Mouse (Mus musculus) right cerebral cortex, postnatal 10 days (tissue): Measurements from ENCODE around the gene Spata13.
A peak's percentile ranks its signal among the peaks of the same experiment; 100 is the strongest.

ENCODE experiments used
- DNase-seq, 2 experiments: peaks; one replicate each; pipeline ENCODE4 v3.0.0; 2021; ENCODE audit warnings: low spot score in 2 of 2

Gene Spata13

DNA sequence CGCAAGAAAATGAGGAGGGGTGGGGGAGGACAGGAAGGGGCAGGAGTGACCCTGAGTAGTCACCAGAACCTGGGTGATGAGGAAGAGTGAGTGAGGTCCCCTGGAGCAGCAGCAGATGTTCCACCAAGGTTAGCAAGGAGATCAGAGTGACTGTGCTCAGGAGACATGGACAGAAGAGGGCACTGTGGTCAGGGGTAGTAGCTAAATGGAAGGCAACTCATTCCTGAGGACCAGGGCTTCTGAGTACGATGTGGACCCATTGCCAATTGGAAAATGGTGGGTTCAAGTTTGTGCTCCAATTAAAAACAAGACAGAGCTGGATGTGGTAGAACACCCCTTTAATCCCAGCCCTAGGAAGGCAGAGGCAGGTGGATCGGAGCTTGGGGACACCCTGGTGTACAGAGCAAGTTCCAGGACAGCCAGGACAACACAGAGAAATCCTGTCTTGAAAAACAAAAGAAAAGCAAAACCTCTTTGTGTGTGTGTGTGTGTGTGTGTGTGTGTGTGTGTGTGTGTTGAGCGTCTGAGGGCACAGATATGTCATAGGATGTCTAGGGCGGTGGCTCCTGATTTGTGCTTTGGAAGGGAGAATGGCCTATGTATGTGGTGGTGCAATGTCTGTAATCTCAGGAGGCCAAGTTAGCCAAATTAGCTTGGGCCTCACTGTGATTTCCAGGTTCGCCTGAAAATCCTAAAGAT lies 77.9 kb downstream of the Spata13 start:
- DNase-seq, result no peak

- no peak for DNase-seq
Measured at GRCm38 (mm10) chr14:60712289-60712830, 78.6 kb downstream of the Spata13 start.

DNA sequence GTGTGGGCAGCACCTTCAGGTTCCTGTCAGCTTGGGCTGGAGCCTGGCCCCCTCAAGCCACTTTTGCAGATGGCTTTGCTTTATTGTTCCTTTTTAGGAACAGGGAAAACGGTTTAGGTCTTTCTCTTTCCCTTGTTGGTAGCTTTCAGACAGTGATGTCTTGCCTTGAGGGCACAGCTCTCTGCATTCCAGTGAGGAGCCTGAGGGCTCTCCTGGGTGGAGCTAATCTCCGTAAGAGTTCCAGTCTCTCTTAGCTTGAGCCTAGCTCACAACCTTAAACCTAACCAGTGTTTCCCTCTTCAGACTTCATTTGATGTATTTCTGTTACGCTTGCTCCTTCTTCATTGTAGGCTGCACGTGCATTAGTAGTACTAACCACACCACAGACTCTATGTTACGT lies 81.9 kb downstream of the Spata13 start:
- no peak for DNase-seq

DNA sequence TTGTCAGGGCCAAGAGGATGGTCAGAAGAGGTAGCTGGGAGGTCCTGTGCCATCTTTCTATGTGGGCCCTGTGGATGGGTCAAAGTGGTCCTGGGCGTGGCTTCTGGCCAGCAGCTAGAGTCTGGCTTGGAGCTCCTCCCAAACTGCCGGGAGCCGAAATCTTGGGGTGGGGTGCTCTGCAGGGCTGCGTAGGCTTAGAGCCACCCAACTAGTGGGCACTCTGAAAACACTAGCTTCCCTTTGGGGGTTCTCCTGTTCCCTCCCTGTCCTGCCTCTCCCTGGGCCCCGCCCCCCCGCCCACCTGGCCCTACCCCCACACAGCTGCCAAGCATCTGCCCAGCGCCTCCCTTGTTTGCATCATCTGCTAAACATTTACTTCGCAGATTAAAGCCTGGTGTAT lies 87.5 kb downstream of the Spata13 start:
- no peak for DNase-seq

DNA sequence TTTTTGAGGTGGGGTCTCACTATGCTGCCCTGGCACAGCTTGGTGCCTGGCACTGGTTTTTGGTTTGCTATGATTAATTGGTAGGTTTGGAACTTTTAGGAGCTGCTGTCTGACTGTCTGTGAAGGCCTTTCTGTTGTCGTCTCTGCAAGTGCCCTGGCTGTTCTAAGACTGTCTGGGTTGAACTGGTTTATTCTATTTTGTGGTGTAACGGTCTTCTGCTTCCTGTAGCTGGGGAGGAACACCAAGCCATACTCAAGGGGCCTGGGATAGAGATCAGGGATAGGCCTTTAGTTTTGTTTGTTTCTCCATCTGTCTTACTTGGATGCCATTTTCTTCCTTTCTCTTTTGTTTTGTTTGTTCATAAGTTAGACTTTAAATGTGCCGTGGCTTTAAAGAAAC lies 88.1 kb downstream of the Spata13 start:
- DNase-seq, result no peak

- DNase-seq, result no peak
Measured at GRCm38 (mm10) chr14:60726091-60726490, 92.3 kb downstream of the Spata13 start.

DNA sequence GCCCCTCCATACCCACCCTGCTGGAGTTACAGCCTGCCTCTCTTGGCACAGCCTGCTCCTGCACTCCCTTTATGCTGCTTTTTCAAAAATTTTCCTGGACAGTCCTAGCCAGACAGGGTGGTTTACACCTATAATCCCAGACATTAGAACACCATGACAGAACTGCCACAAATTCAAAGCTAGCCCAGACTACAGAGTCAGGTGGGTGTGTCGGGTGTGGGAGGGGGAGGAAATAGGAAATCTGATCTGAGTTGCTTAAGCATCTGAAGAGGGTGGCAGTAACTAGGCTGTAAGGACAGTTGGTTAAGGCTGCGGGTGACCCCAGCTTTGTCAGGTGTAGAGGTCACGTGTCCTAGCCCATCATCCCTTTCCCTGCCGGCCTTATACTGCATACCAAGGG lies 93.3 kb downstream of the Spata13 start:
- DNase-seq, result no peak

GRCm38 (mm10) chr14:60732081-60732480 lies 98.3 kb downstream of the Spata13 start:
- no peak for DNase-seq

DNA sequence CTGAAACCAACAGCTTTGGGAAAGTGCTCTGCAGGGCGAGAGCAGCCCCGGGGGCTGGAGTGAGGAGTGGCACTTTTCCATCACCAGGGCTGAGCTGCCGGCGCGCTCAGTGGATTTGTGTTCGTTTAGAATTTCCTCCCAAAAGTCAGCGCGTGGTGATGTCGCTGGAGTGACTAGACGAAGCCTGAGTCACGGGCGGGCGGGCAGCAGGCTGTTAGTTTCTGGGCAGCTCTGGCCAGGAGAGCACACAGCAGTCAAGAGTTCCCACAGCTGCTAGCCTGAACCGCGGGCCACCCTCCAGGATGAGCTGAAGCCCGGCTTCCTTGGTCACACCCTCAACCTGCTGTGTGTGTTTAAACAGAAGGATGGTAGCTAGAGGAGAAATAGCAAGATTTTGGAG lies 99.0 kb downstream of the Spata13 start:
- DNase-seq, result peak; percentile 53 to 58

- DNase-seq, result peak in 1 of 2 experiments; percentile 52
Measured at GRCm38 (mm10) chr14:60733706-60734105, 99.9 kb downstream of the Spata13 start.

DNA sequence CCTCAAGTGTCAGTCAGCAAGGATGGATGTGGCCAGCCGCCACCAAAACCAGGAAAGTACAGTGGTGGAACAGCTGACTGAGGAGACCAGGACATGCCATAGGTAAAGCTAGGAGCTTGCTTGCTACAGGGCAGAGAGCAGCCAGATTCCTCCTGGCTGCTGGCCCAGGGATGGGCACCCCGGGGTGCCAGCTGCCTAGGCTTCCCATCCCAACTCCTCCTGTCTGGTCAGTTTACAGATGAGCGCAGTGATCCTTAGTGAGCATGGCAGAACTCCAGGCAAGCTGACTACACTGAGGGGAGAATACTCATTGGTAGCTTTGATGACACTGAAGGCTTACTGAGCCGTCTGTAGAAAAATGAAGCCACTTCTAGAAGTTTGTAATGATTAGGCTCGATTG lies 101.4 kb downstream of the Spata13 start:
- DNase-seq, result no peak

GRCm38 (mm10) chr14:60735848-60736547 lies 102.2 kb downstream of the Spata13 start:
- DNase-seq, result no peak

- peak; percentile 50 to 60 for DNase-seq
Measured at GRCm38 (mm10) chr14:60736591-60737192, 102.9 kb downstream of the Spata13 start.

- DNase-seq, result no peak
Measured at GRCm38 (mm10) chr14:60737202-60737611, 103.4 kb downstream of the Spata13 start.

DNA sequence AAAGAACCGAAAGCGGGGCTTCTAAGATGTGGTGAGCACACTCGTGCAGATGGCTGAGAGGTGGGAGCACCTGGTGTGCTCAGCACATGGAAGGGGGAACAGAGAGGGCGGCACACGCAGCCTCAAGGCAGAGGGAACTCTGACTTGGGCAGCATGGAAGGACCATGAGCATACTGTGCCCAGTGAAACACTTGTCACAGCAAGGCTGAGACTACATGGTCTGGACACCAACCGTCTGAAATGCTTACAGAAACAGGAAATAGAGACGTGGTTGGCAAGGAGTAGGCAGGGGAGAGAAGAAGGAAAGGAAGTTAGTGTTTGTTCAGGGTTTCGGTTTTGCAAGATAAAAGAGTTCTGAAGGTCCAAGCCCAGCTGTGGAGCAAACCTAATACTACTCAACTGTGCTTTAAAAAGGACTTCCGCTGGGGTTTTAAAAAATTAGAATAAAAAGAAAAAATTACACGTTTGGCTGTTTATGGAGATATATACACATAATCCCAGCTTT lies 104.7 kb downstream of the Spata13 start:
- no peak for DNase-seq

DNA sequence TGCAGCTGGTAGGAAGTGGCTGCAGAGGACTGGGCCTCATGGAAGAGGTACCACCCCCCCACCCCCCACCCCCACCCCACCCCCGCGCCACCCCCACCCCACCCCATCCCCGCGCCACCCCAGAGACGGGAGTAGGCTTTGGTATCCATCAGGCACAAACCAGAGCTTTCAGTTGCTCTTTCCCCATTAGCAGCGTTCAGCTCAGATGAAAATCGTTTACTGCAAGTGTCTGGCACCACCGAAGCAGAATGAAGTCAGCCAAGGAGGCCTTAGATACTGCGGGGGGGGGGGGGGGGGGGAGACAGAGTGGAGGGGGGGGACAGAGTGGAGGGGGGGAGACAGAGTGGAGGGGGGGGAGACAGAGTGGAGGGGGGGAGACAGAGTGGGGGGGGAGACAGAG lies 105.4 kb downstream of the Spata13 start:
- no peak for DNase-seq

- no peak for DNase-seq
Measured at GRCm38 (mm10) chr14:60739616-60740015, 105.8 kb downstream of the Spata13 start.

DNA sequence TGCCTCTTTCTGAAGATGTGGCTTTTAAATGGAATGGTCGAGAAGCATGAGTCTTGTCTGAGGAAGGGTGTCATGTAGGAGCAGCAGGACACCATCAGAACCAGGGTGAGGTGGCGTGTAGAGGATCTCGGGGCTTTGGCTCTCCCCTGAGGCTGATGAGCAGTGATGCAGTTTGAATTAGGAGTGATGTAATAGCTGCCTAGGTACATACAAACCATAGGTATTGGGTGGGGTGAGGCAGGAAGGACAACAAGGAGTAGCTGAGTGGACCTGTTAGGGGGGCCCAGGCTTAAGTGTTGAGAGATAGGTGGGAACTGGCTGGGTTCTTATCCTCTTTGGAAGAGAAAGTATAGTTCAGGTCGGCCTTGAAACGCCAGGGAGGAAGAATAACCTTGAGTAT lies 106.7 kb downstream of the Spata13 start:
- no peak for DNase-seq

GRCm38 (mm10) chr14:60741033-60741432 lies 107.2 kb downstream of the Spata13 start:
- no peak for DNase-seq

GRCm38 (mm10) chr14:60741490-60741981 lies 107.7 kb downstream of the Spata13 start:
- DNase-seq, result peak; percentile 41 to 54

- no peak for DNase-seq
Measured at GRCm38 (mm10) chr14:60743681-60744080, 109.9 kb downstream of the Spata13 start.

DNA sequence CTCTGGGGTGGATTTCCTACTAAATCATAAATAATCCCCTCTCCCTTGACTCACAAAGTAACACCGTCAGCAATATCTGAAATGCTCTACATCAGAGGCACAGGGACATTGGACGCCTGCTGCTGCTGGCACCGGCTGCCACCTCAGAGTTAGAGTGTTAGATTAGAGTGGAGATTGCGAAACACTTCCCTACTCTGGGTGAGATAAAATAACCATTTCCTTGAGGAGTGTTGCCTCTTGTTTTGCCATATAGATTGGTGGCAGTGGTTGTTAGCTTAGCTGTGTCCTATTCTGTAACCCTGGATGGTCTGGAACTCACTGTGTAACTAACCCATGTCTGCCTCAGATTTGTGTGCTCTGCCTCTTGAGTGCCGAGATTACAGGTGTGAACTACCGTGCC lies 111.4 kb downstream of the Spata13 start:
- no peak for DNase-seq
